Mouse (Mus musculus) ES-Bruce4 (cell line): ENCODE results near the gene Spsb1.

Source experiments
- CTCF ChIP-seq: IDR thresholded peaks from one replicate; pipeline ENCODE4 v1.8.1; 2011; ENCODE audit warnings: low read depth, low read length
- POLR2A ChIP-seq: IDR thresholded peaks from one replicate; pipeline ENCODE4 v1.8.1; 2011; ENCODE audit warnings: low read length; ENCODE audit not compliant: insufficient read depth

DNA sequence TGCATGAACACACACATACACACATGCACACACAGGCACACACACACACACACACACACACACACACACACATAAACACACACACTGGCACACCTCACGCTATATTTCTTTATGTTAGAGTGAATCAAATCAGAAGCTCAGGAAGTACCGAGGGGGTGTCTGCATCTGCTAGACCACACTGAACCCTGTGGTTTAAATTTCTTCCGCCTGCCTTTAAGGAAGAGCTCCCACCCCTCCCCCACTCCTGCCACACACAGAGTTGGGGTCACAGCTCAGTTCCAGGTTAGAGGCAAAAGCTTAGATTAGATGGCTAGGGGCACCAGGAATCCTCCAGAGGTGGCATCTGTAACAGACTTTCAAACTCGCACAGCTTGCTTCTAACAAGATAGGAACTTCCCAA, 42.4 kb downstream of the Spsb1 start:
- TF ChIP-seq POLR2A (no peak), CTCF (no peak)
